Mouse (Mus musculus) splenic B cell, adult 2 months (primary cell): ENCODE measurements around the gene Gins1.
A peak's percentile ranks its signal among the peaks of the same experiment; 100 is the strongest.

Source experiments
- DNase-seq: peaks from one replicate; pipeline ENCODE4 v3.0.0-alpha.2; 2011; ENCODE audit warnings: low read depth, low spot score
- H3K27me3 ChIP-seq: 2 replicates; pipeline ENCODE4 v1.6.1; 2012; ENCODE audit warnings: mild to moderate bottlenecking, low read length, moderate library complexity, mixed read lengths; ENCODE audit not compliant: control insufficient read depth, poor library complexity, insufficient read depth, severe bottlenecking
- H3K36me3 ChIP-seq: 2 replicates; pipeline ENCODE4 v1.6.1; 2012; ENCODE audit warnings: mild to moderate bottlenecking, low read length, moderate library complexity, mixed read lengths; ENCODE audit not compliant: control insufficient read depth, poor library complexity, insufficient read depth, severe bottlenecking

Gene Gins1

DNA sequence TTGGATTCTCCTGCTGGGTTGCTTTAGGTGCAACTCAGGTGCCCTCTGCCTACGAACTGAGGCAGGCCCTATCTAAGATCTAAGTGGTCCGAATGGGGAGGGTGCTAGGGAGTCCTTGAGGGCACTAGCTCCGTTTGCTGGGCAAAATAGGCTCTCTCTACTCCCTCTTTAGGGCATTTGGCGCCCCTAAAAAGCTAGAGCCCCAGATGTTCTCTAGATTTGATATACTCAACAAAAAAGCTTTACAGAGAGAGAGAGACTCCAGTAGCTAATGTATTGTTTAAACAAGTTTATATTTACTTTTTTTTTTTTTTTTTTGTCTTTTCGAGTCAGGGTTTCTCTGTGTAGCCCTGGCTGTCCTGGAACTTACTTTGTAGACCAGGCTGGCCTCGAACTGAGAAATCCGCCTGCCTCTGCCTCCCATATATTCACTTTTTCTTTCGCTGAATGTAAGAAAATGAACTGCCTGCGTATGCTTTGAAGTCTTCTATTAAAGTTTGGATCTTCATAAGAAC lies at the start of gene Gins1:
Gene Gins1, plus strand, starts transcription at position 465 of the 515 bp plus-strand sequence.
- Histone ChIP-seq H3K36me3 (no peaks in the 10 kb centered on the region), H3K27me3 (no peaks in the 10 kb centered on the region)
- no peak for DNase-seq

DNA sequence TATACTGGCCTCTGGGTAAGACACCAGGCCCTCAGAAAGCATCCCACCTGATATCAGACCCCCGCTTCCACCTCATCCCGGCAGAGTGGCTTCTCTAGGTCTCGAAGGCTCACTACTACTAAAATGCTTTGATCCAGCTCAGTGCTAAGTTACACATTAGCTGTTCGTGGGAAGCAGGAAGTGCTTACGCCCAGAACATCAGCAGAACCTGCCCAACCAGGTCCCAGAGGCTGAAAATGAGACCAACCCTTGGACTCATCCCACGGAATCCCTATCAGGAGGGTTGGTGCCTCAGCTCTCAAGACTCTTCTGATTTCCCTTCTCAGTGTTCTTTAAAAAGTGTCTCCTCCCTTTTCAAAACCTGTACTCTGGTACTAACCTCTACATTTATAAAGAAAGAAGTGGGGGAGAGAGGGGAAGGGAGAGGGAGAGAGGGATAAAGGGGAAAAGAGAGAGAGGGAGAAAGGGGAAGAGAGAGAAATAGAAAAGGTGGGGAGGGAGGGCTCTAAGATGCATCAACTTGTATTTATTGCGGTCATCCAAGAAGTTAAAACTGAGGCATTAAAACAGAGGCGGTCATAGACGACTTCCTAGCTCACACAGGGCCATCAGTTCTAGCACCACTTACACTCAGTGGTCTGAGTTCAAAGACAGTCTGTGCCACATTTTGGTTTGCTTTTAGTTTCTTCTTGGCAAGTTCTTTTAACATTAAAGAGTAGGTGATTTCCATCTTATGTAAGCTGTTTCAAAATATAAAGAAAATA lies 46.3 kb upstream of the Gins1 start:
- Histone ChIP-seq H3K36me3 (no peaks in the 10 kb centered on the region), H3K27me3 (no peaks in the 10 kb centered on the region)
- no peak for DNase-seq

DNA sequence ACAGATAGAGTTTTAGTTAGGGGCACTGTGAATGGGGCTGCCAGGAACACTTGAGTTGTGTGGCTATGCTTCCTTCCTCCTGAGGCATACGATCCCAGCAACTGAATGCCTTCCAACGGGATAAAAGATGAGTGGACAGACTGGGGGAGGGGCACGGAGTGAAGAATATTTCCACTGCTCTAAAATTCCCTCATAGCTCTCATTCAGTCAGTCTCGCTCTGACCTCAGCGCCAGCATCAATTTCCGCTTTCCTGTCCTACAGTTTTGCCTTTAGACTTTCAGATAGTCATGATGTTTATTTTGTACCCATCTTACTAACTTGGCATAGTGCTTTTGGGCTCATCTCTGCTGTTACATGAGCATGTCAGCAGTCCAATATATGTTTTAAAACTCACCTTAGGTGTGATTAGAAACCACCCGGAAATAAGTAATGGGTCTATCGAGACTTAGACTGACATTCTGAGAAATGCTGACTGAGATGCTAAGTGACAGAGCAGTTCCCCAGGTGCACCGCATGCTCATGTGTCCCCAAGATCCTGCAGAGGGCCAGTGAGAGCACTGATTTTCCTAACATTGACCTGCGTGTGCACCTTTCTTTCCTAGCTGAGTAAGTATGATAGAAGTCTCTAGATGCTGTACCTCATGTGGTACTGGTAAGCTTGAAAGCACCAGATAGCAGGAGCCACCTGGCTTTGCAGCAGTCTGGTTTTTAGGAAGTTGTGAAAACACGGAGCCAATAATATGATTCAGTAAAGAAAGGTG lies 45.3 kb upstream of the Gins1 start:
- Histone ChIP-seq H3K36me3 (no peaks in the 10 kb centered on the region), H3K27me3 (no peaks in the 10 kb centered on the region)
- no peak for DNase-seq

DNA sequence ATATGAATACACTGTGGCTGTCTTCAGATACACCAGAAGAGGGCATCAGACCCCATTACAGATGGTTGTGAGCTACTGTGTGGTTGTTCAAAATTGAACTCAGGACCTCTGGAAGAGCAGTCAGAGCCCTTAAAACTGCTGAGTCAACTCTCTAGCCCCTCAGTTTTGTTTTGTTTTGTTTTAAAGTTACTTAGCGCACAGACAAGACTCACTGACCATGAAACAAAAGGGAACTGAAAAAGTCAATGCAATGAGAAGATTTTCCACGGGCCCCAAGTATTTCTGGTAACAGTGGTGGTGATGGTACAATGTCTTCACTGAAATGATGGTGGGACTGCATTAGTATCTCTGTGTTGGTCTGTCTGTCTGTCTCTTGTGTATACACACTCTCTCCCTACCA lies 44.1 kb upstream of the Gins1 start:
- no peaks in the 10 kb centered on the region for H3K27me3 ChIP-seq
- no peaks in the 10 kb centered on the region for H3K36me3 ChIP-seq
- peak; percentile 72 for DNase-seq

DNA sequence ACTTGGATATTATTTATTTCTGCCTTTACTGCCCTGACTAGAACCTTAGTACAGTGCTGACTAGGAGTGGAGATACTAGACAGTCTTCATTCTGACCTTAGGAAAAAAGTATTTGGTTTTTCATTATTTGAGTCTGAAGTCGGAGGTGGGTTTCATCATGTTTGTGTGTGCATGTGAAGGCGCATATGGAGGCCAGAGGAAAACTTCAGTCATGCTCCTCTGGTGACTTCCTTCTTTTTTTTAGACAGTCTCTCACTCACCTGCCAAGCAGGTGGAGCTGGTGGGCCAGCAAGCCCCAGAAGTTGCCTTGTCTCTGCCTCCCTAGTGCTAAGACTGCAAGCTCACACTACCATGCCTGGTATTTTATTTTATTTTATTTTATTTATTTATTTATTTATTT lies 38.2 kb upstream of the Gins1 start:
- H3K27me3 ChIP-seq, result no peaks in the 10 kb centered on the region

DNA sequence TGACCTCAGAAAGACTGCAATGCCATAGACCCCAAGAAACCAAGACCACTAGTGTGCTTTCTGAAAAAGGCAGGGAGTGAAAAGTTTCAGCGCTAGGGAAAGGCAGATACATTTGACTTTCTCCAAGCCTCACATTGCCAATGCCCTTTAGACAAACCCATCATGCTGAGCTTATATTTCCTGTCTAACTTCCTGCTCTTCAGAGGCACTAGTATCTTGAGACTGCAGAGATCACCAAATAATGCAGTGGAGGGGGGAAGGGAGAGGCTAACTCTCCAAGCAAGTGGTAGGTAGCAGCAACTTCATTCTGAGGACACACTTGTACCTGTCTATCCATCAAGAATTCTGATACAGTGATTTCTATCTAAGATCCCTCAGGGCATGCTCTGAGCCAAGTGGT lies 35.8 kb upstream of the Gins1 start:
- Histone ChIP-seq H3K36me3 (no peaks in the 10 kb centered on the region), H3K27me3 (no peaks in the 10 kb centered on the region)
- DNase-seq, result peak; percentile 42

More for the DNA sequence above, 38.2 kb upstream of the Gins1 start:
- no peak for DNase-seq
- no peaks in the 10 kb centered on the region for H3K36me3 ChIP-seq

DNA sequence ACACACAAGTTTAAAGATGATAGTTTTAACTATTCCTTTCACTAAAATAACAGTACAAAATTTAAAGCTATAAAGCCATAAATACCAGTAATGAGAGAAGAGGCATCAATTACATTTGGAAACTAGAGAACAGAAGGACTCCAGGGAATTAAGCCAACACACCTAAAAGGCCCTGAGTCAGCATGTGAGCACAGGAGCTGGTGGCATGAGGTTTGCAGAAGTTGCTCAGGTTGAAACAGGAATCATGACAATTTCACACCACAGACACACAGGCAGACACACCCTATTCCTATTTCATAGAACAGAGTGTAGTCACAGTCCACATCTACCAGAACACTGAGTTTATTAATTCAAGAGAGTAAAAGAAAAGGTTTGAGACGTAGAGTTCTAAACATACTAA lies 30.7 kb upstream of the Gins1 start:
- peak; percentile 39 for DNase-seq
- no peaks in the 10 kb centered on the region for H3K36me3 ChIP-seq
- no peaks in the 10 kb centered on the region for H3K27me3 ChIP-seq

DNA sequence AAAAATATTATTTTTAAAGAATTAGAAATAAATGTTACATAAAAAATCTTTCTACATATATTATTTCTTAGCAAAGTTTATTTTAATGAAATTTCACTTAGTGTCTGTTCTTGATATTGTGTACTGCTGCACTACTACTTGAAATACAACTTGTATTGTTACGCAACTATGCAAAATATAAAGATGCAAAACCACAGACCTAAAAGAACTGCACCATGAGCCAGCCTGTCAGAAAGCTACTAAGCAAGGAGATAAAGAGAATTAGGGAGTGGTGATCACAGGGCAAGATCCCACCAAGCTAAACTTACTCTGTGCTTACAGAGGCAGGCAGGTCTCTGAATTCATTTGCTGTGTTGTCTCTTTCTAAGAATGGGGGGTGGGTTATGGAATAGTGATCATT lies 30.0 kb upstream of the Gins1 start:
- Histone ChIP-seq H3K36me3 (no peaks in the 10 kb centered on the region), H3K27me3 (no peaks in the 10 kb centered on the region)
- DNase-seq, result no peak

DNA sequence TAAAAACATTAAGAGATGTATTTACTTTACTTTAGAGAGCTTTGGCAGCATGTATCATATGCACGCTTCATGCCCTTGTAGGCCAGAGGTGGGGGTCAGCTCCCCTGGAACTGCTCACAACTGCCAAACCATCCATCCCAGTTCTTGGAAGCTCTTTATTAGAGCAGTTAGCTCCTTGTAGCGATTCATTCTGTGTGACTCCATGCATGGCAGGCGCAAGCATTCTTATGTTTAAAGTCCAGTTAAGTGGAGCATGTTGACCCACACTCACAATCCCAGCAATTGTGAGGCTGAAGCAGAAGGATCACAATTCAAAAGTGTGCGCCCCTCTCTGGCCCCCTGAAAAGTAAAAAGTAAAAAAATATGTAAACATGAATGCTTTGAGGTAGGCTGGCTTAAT lies 27.6 kb upstream of the Gins1 start:
- no peak for DNase-seq
- Histone ChIP-seq H3K27me3 (no peaks in the 10 kb centered on the region), H3K36me3 (no peaks in the 10 kb centered on the region)

DNA sequence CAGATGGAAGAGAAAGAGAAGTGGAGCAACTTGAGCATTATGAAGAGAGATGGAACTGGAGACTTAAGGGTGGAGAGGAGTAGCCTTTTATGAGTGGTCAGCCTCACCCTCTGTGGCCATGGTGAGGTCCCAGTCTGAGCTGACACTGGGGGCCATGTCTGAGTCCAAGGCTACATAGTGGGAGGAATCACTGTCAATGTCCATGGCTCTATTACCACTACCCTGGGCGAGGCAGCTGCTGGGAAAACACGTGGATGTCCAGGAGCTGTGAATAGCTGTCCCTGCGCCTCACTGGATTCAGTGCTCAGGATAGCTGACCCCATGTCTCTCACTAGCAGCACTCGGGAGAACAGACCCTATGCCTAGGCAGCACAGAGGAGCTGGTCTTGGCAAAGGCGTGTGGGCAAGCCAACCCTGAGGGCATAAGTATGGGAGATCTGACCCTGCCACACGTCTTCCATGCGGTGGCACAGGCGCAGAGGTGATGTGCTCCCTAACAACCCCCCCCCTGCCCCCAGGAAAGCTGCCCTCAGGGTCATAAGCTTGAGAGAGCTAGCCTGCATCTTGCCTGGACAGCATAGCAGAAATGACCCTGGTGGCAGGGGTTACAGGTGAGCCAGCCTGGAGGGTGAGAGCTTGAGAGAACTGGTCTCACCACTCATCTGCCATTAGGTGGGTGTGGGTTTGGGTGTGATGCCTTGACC lies 21.0 kb upstream of the Gins1 start:
- DNase-seq, result no peak
- H3K27me3 ChIP-seq, result no peaks in the 10 kb centered on the region
- H3K36me3 ChIP-seq, result no peaks in the 10 kb centered on the region; the same call in 1 of the 2 replicates

DNA sequence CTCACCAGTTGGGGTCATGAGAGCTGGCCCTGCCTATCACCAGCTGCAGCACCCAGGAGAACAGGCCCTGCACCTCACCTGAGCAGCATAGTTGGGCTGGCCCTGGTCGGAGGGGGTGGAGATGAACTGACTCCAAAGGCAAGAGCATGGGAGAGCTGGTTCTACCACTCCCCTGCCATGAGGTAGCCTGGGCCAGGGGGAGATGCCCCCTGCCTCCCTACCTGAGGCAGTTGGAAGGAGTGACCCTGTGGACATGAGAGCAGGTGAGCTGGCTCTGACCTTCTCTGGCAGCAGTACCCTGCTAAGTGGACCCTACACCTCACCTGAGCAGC lies 20.5 kb upstream of the Gins1 start:
- Histone ChIP-seq H3K36me3 (no peaks in the 10 kb centered on the region; the same call in 1 of the 2 replicates), H3K27me3 (no peaks in the 10 kb centered on the region)
- no peak for DNase-seq

DNA sequence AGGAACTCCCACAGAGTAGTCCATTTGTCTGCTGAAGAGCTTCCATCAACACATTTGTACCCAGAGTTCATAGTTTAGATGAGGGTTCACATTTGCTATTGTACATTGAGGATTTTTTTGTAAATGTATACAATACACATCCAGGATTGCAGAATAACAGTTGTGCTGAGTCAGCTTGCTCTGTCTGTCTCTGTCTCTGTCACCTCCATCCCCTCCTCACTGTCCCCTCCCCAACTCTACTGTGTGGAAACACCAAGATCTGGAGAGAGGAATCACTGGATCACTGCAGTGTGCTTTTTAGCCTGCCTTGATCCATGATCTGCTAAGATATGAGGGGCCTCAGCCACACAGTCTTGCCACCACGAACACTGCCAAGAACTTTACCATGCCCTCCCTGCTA lies 19.4 kb upstream of the Gins1 start:
- Histone ChIP-seq H3K36me3 (no peaks in the 10 kb centered on the region; the same call in 1 of the 2 replicates), H3K27me3 (no peaks in the 10 kb centered on the region)
- DNase-seq, result no peak

DNA sequence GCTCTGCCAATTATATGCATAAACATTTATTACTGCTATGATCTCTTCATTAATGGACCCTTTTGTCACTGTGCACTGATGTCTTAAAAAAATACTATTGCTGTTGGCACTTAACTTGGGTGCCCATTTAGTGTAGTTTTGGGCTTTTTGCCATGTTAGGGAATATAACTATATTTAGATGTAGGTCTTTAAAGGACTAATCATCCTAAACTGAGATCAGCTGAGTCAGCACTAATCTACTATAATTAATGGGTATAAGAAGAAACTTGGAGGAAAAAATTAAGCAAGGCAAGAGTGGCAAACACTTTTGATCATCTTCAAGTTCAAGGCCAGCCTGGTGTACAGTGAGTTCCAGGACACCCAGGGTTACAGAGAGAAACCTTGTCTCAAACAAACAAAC lies 18.9 kb upstream of the Gins1 start:
- no peaks in the 10 kb centered on the region; the same call in 1 of the 2 replicates for H3K36me3 ChIP-seq
- no peak for DNase-seq
- no peaks in the 10 kb centered on the region for H3K27me3 ChIP-seq

DNA sequence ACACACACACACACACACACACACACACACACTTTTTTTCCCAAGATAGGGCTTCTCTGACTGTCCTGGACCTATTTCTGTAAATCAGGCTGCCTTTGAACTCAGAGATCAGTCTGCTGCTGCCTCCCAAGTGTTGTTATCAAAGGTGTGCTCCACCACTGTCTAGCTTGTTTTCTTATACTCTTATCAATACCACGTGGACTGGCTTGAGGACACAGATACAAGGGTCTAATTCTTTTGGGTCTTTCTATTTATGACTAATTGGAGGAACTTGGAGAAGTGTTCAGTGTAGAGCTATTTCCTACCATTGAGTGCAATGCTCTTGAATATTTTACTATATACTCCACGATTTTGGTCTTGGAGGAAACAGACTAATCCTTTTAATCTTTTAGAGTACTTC lies 17.8 kb upstream of the Gins1 start:
- no peaks in the 10 kb centered on the region for H3K27me3 ChIP-seq
- no peak for DNase-seq
- no peaks in the 10 kb centered on the region; the same call in 1 of the 2 replicates for H3K36me3 ChIP-seq
